Mouse (Mus musculus) forelimb bud, embryonic 11.5 days (tissue): Measurements from ENCODE around the gene Chrnb2.

Experiments
- DNase-seq: peaks from one replicate; pipeline ENCODE4 v3.0.0-alpha.2; 2012; ENCODE audit warnings: low read depth, low spot score

Gene Chrnb2

GRCm38 (mm10) chr3:89776001-89776400, 11.6 kb upstream of the Chrnb2 start:
- no peak for DNase-seq

- DNase-seq: no peak
Measured at GRCm38 (mm10) chr3:89774236-89774960, 10.0 kb upstream of the Chrnb2 start.

- no peak for DNase-seq
Measured at GRCm38 (mm10) chr3:89773740-89774211, 9.3 kb upstream of the Chrnb2 start.

- peak; percentile 90 for DNase-seq
Measured at GRCm38 (mm10) chr3:89772968-89773709, 8.7 kb upstream of the Chrnb2 start, which contains the start of gene Ube2q1. Ube2q1 (plus strand) TSS chr3:89773616.

- peak; percentile 94 for DNase-seq
Measured at GRCm38 (mm10) chr3:89772588-89772967, 8.1 kb upstream of the Chrnb2 start.

- no peak for DNase-seq
Measured at GRCm38 (mm10) chr3:89770425-89771002, 6.1 kb upstream of the Chrnb2 start.

GRCm38 (mm10) chr3:89769584-89769983, 5.2 kb upstream of the Chrnb2 start:
- no peak for DNase-seq

GRCm38 (mm10) chr3:89759786-89760185, 4.6 kb downstream of the Chrnb2 start:
- no peak for DNase-seq

- no peak for DNase-seq
Measured at GRCm38 (mm10) chr3:89757851-89758250, 6.6 kb downstream of the Chrnb2 start.

GRCm38 (mm10) chr3:89755283-89755682, 9.1 kb downstream of the Chrnb2 start:
- DNase-seq: no peak

- no peak for DNase-seq
Measured at GRCm38 (mm10) chr3:89752307-89752706, 12.1 kb downstream of the Chrnb2 start.

- no peak for DNase-seq
Measured at GRCm38 (mm10) chr3:89738509-89738908, 25.9 kb downstream of the Chrnb2 start.

GRCm38 (mm10) chr3:89732091-89732490, 32.3 kb downstream of the Chrnb2 start:
- DNase-seq: no peak

GRCm38 (mm10) chr3:89730350-89731331, 33.8 kb downstream of the Chrnb2 start:
- peak; percentile 61 for DNase-seq

- DNase-seq: no peak
Measured at GRCm38 (mm10) chr3:89728848-89729247, 35.6 kb downstream of the Chrnb2 start.

GRCm38 (mm10) chr3:89727028-89727427, 37.4 kb downstream of the Chrnb2 start:
- DNase-seq: peak; percentile 36

GRCm38 (mm10) chr3:89723400-89724084, 40.9 kb downstream of the Chrnb2 start:
- no peak for DNase-seq

GRCm38 (mm10) chr3:89722032-89722431, 42.4 kb downstream of the Chrnb2 start:
- no peak for DNase-seq

GRCm38 (mm10) chr3:89715967-89716256, 48.5 kb downstream of the Chrnb2 start:
- no peak for DNase-seq

- peak; percentile 20 for DNase-seq
Measured at GRCm38 (mm10) chr3:89715207-89715966, 49.0 kb downstream of the Chrnb2 start.
